Mouse (Mus musculus) myocyte (in vitro differentiated cells): ENCODE results near the gene Mroh3.

Source experiments
- POLR2A ChIP-seq: IDR thresholded peaks from one replicate; pipeline ENCODE4 v1.6.1; 2011; ENCODE audit warnings: low read depth, mild to moderate bottlenecking, control low read depth, moderate library complexity; ENCODE audit not compliant: insufficient read length
- SRF ChIP-seq: IDR thresholded peaks from one replicate; pipeline ENCODE4 v1.6.1; 2011; ENCODE audit warnings: low read depth; ENCODE audit not compliant: control insufficient read depth, insufficient read length
- TCF12 ChIP-seq: IDR thresholded peaks from one replicate; pipeline ENCODE4 v1.6.1; 2011; ENCODE audit warnings: mild to moderate bottlenecking, control low read depth; ENCODE audit not compliant: poor library complexity, insufficient read depth, severe bottlenecking

- TF ChIP-seq POLR2A, result no peak
- no peak for TF ChIP-seq SRF
- TF ChIP-seq TCF12, result no peak
Measured at GRCm38 (mm10) chr1:136177085-136177484, 35.5 kb downstream of the Mroh3 start.
